Mouse (Mus musculus): ENCODE data around the gene Uba7.

- no peak for TF ChIP-seq CTCF (IDR thresholded peaks at IDR 0.05; ENCODE audit: low read depth)
- TF ChIP-seq EP300 (IDR thresholded peaks at IDR 0.05; ENCODE audit: low read depth) = no peak
Measured at GRCm38 (mm10) chr9:107978815-107979214, 3.5 kb downstream of the Uba7 start.
